Mouse (Mus musculus): ENCODE measurements around the gene Tmcc3. TPM values are rescaled to one million over a fixed set of nuclear protein-coding genes. Genes with fewer than 3 reads are reported as not detected.

Tmcc3 gene
- polyA plus RNA-seq, 1 experiment = 20.7 TPM

DNA sequence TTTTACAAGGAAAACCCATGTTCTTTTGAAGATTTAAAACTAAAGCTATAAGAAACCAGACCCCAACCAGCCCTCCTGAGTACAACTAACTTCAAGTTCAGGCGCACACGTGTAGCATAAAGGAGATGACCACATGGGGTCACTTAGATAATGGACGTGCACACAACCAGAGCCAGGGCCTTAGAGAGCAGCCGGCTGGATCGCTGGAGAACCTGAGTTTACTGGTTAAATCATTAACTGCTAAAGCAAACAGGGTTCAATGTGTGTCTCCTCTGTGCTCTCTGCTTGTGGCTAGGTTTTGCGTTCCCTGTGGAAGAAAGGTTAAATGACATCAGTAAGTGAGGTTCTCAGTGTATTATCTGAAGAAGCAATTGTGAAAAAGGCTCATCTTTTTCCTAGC is 234.9 kb downstream of the Tmcc3 start:
- TF ChIP-seq POLR2A (IDR thresholded peaks at IDR 0.05; ENCODE audit: control insufficient read depth, extremely low read depth, insufficient read depth, low read length, poor library complexity) (no peak), CTCF (IDR thresholded peaks at IDR 0.05; ENCODE audit: borderline replicate concordance, control insufficient read depth, extremely low read depth, insufficient read depth, low read length, poor library complexity) (no peak)
- WGBS = 97% methylated on average over 6 of the region's 6 CpGs
- Histone ChIP-seq H3K27me3 (ENCODE audit: control insufficient read depth, insufficient read depth, low read length) (no peaks in the 10 kb centered on the region), H3K4me3 (ENCODE audit: control insufficient read depth, insufficient read depth, low read length) (no peak overlapping the region), H3K4me1 (replicated peaks; ENCODE audit: control insufficient read depth, insufficient read depth, low read length) (peaks cover 18% of the 10 kb centered on the region), H3K27ac (ENCODE audit: control insufficient read depth, insufficient read depth, low read length) (no peak overlapping the region), H3K36me3 (ENCODE audit: control insufficient read depth, insufficient read depth, low read length) (no peaks in the 10 kb centered on the region)
- DNase-seq = no peak

DNA sequence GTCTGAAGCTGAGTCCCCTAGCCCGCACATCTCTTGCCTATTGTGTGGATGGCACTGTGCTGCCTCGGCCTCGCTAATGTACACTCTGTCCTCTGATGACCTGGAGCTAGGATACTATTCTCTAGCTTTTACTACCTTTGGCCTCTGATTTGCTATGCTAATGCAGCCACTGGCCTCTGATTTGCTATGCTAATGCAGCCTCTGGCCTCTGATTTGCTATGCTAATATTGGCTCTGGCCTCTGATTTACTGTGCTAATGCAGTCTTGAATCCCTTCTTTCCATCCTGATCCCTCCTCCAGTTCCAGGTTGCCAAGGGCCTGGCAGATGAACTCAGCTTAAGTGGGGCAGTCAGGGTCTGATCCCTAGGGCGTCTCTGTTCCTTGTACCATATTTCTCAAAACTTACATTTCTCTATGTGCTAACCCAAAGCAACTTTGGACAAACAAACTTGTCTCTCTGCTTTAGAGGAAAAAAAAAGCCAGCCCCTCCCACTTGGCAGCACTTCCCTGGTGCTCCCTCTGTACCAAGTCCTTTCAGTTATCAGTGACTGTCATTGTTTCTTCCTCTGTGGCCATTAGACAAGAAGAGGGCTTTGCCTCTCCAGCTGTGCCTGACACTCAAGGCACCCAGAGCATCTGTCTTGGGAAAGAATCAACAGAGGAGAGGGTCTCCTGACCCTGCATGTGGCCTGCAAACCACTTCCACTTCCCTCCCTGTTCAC is 237.9 kb downstream of the Tmcc3 start:
- H3K4me1 ChIP-seq (replicated peaks; ENCODE audit: control insufficient read depth, insufficient read depth, low read length) = peaks cover 18% of the 10 kb centered on the region
- no peaks in the 10 kb centered on the region for H3K36me3 ChIP-seq (ENCODE audit: control insufficient read depth, insufficient read depth, low read length)
- no peak for TF ChIP-seq CTCF (IDR thresholded peaks at IDR 0.05; ENCODE audit: borderline replicate concordance, control insufficient read depth, extremely low read depth, insufficient read depth, low read length, poor library complexity)
- TF ChIP-seq POLR2A (IDR thresholded peaks at IDR 0.05; ENCODE audit: control insufficient read depth, extremely low read depth, insufficient read depth, low read length, poor library complexity) = no peak
- no peak overlapping the region for H3K27ac ChIP-seq (ENCODE audit: control insufficient read depth, insufficient read depth, low read length)
- no peaks in the 10 kb centered on the region for H3K27me3 ChIP-seq (ENCODE audit: control insufficient read depth, insufficient read depth, low read length)
- no peak for DNase-seq
- H3K4me3 ChIP-seq (ENCODE audit: control insufficient read depth, insufficient read depth, low read length) = no peak overlapping the region
- WGBS = 92% methylated on average over 4 of the region's 4 CpGs

DNA sequence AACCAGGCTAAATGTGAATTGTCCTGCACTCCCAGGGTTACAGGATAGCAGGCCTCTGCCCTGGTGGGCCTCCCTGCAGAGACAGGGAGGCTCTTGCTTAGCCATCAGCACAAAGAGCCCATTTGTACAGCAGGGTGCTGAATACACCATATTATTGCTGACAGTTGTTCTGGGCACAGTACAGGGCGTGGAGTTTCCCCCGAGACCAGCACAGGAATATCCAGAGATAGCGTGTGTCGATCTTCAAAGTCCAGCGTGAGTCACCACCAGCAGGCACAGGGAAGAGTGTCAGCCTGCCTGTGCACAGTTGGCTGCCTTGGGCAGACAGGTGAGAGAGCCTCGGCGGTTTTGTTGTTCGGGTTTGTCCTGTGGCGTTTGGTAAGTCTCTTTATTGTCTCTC is 238.9 kb downstream of the Tmcc3 start:
- peaks cover 10% of the 10 kb centered on the region for H3K4me1 ChIP-seq (replicated peaks; ENCODE audit: control insufficient read depth, insufficient read depth, low read length)
- WGBS = 84% methylated on average over 9 of the region's 9 CpGs
- H3K36me3 ChIP-seq (ENCODE audit: control insufficient read depth, insufficient read depth, low read length) = no peaks in the 10 kb centered on the region
- no peak overlapping the region for H3K27ac ChIP-seq (ENCODE audit: control insufficient read depth, insufficient read depth, low read length)
- H3K4me3 ChIP-seq (ENCODE audit: control insufficient read depth, insufficient read depth, low read length) = no peak overlapping the region
- no peak for TF ChIP-seq POLR2A (IDR thresholded peaks at IDR 0.05; ENCODE audit: control insufficient read depth, extremely low read depth, insufficient read depth, low read length, poor library complexity)
- no peak for TF ChIP-seq CTCF (IDR thresholded peaks at IDR 0.05; ENCODE audit: borderline replicate concordance, control insufficient read depth, extremely low read depth, insufficient read depth, low read length, poor library complexity)
- DNase-seq = no peak
- H3K27me3 ChIP-seq (ENCODE audit: control insufficient read depth, insufficient read depth, low read length) = no peaks in the 10 kb centered on the region

DNA sequence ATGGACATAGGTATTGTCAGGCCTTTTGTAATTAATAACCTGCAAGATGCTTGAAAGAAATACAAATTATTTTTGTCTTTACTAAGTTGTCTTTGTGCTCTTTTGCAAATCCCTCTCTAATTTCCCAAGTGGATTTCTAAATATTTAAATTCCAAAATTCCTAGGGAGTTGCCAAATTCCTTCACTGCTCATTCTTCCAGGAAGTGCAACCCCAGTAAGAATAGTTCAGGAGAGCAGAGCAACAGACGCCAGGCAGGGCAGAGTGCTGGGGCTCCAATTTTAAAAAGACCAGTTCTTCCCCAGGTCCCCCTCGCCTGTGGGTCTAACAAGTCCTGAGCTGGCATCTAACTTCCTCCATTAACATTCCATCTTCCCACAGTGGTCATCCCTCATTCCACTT is 239.3 kb downstream of the Tmcc3 start:
- no peak for TF ChIP-seq POLR2A (IDR thresholded peaks at IDR 0.05; ENCODE audit: control insufficient read depth, extremely low read depth, insufficient read depth, low read length, poor library complexity)
- TF ChIP-seq CTCF (IDR thresholded peaks at IDR 0.05; ENCODE audit: borderline replicate concordance, control insufficient read depth, extremely low read depth, insufficient read depth, low read length, poor library complexity) = no peak
- Histone ChIP-seq H3K27me3 (ENCODE audit: control insufficient read depth, insufficient read depth, low read length) (no peaks in the 10 kb centered on the region), H3K27ac (ENCODE audit: control insufficient read depth, insufficient read depth, low read length) (no peak overlapping the region), H3K36me3 (ENCODE audit: control insufficient read depth, insufficient read depth, low read length) (no peaks in the 10 kb centered on the region), H3K4me3 (ENCODE audit: control insufficient read depth, insufficient read depth, low read length) (no peak overlapping the region), H3K4me1 (replicated peaks; ENCODE audit: control insufficient read depth, insufficient read depth, low read length) (peaks cover 6% of the 10 kb centered on the region)
- WGBS = 87% methylated on average over 2 of the region's 2 CpGs
- DNase-seq = no peak

DNA sequence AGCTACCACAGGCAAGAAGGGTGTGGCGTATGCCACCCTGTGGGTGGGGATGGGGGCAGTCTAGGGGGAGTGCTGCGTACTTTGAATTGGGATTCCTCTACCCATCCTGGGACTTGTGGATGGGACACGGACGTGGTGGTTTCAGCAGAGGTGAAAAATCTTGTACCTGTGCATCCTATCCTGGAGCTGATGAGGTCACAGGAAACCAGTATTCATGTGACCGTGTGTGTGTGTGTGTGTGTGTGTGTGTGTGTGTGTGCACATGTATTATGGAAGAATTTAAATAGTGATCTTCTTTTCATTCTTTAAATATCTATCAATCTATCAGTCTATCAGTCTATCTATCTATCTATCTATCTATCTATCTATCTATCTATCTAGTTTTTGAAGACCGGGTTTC is 239.8 kb downstream of the Tmcc3 start:
- DNase-seq = no peak
- WGBS = 80% methylated on average over 6 of the region's 6 CpGs
- TF ChIP-seq CTCF (IDR thresholded peaks at IDR 0.05; ENCODE audit: borderline replicate concordance, control insufficient read depth, extremely low read depth, insufficient read depth, low read length, poor library complexity) = no peak
- no peak for TF ChIP-seq POLR2A (IDR thresholded peaks at IDR 0.05; ENCODE audit: control insufficient read depth, extremely low read depth, insufficient read depth, low read length, poor library complexity)
- Histone ChIP-seq H3K4me1 (replicated peaks; ENCODE audit: control insufficient read depth, insufficient read depth, low read length) (peaks cover 4% of the 10 kb centered on the region; the same call in 1 of the 2 replicates), H3K27ac (ENCODE audit: control insufficient read depth, insufficient read depth, low read length) (no peak overlapping the region), H3K4me3 (ENCODE audit: control insufficient read depth, insufficient read depth, low read length) (no peak overlapping the region), H3K36me3 (ENCODE audit: control insufficient read depth, insufficient read depth, low read length) (no peaks in the 10 kb centered on the region), H3K27me3 (ENCODE audit: control insufficient read depth, insufficient read depth, low read length) (no peaks in the 10 kb centered on the region)

DNA sequence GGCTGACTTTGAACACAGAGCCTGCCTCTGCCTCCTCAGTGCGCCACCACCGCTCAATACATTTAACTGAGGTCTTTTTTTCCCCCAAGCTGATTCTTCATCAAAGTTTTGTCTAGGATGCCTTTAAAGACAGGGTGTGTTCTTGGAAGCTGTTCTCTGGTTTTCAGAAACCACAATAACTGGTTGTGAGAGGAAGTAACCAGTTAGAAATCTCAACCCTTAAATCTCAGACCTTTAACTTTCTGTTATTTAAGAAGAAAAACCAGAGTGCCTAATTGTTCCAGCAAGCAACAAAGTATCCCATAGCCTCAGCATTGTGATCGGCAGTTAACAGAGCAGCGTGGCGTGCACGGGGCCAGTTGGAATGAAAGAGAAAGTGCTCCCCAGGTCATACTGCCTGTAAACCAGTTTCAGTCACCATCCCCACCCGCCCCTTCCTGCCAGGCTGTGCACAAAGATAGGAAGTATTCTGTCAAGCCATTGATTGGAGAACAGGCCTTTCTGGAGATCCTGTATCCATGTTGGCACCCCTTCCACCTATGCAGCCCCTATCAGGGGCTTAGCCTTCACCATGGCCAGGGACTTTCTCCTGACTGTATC is 240.3 kb downstream of the Tmcc3 start:
- no peaks in the 10 kb centered on the region for H3K27me3 ChIP-seq (ENCODE audit: control insufficient read depth, insufficient read depth, low read length)
- no peak overlapping the region for H3K4me3 ChIP-seq (ENCODE audit: control insufficient read depth, insufficient read depth, low read length)
- 9% methylated on average over 7 of the region's 7 CpGs for WGBS
- no peak overlapping the region for H3K27ac ChIP-seq (ENCODE audit: control insufficient read depth, insufficient read depth, low read length)
- TF ChIP-seq CTCF (IDR thresholded peaks at IDR 0.05; ENCODE audit: borderline replicate concordance, control insufficient read depth, extremely low read depth, insufficient read depth, low read length, poor library complexity) (no peak), POLR2A (IDR thresholded peaks at IDR 0.05; ENCODE audit: control insufficient read depth, extremely low read depth, insufficient read depth, low read length, poor library complexity) (no peak)
- no peaks in the 10 kb centered on the region for H3K36me3 ChIP-seq (ENCODE audit: control insufficient read depth, insufficient read depth, low read length)
- peaks cover 4% of the 10 kb centered on the region; the same call in 1 of the 2 replicates for H3K4me1 ChIP-seq (replicated peaks; ENCODE audit: control insufficient read depth, insufficient read depth, low read length)
- DNase-seq = no peak

Measured in thymus, adult 2 months (tissue).